Mouse (Mus musculus) embryonic facial prominence, embryonic 13.5 days (tissue): Measurements from ENCODE around the gene Cubn. TPM values are rescaled to one million over a fixed set of nuclear protein-coding genes. Genes with fewer than 3 reads are reported as not detected.

Experiments
- ATAC-seq: fragments of 200-750 bp; cut with Nextera tagmentation; 2 replicates; pipeline ENCODE4 v1.8.0; 2017; ENCODE audit warnings: low read depth; ENCODE audit not compliant: insufficient number of reproducible peaks, insufficient read depth, low FRiP score, low TSS enrichment
- H3K27ac ChIP-seq: fragments of 300-500 bp; sonication (generic); 2 replicates; pipeline ENCODE4 v1.5.1; 2015; ENCODE audit warnings: moderate library complexity, mild to moderate bottlenecking, inconsistent platforms
- H3K27me3 ChIP-seq: fragments of 300-500 bp; sonication (generic); 2 replicates; pipeline ENCODE4 v1.6.1; 2015; ENCODE audit warnings: mild to moderate bottlenecking, inconsistent platforms
- H3K36me3 ChIP-seq: fragments of 300-500 bp; sonication (generic); 2 replicates; pipeline ENCODE4 v1.6.1; 2015; ENCODE audit warnings: mild to moderate bottlenecking, inconsistent platforms
- H3K4me1 ChIP-seq: fragments of 300-500 bp; sonication (generic); 2 replicates; pipeline ENCODE4 v1.6.1; 2015; ENCODE audit warnings: inconsistent platforms
- H3K4me2 ChIP-seq: fragments of 300-500 bp; sonication (generic); 2 replicates; pipeline ENCODE4 v1.6.1; 2015; ENCODE audit warnings: moderate library complexity, mild to moderate bottlenecking, inconsistent platforms
- H3K4me3 ChIP-seq: fragments of 300-500 bp; sonication (generic); 2 replicates; pipeline ENCODE4 v1.5.1; 2015; ENCODE audit warnings: mild to moderate bottlenecking, inconsistent platforms
- H3K9ac ChIP-seq: fragments of 300-500 bp; sonication (generic); 2 replicates; pipeline ENCODE4 v1.6.1; 2015; ENCODE audit warnings: mild to moderate bottlenecking, inconsistent platforms
- H3K9me3 ChIP-seq: fragments of 300-500 bp; sonication (generic); 2 replicates; pipeline ENCODE4 v1.6.1; 2016; ENCODE audit warnings: inconsistent platforms
- WGBS: fragments of 180-500 bp; shearing (Covaris S2); methylation state at CpG from one replicate; pipeline ENCODE4 v1.1.7; 2015; ENCODE audit warnings: mixed read lengths; 5-methylcytosine and 5-hydroxymethylcytosine counted together
- polyA plus RNA-seq: library from polyadenylated mRNA; unstranded; fragments of >200 nt; fragmentation: Nextera tagmentation; extraction: Ambion mirVana; gene quantifications from 2 replicates; pipeline ENCODE4 v1.2.1, GENCODE M21; 2015

Gene Cubn
- polyA plus RNA-seq, 1 experiment from 2014 or later = 0.14 TPM

DNA sequence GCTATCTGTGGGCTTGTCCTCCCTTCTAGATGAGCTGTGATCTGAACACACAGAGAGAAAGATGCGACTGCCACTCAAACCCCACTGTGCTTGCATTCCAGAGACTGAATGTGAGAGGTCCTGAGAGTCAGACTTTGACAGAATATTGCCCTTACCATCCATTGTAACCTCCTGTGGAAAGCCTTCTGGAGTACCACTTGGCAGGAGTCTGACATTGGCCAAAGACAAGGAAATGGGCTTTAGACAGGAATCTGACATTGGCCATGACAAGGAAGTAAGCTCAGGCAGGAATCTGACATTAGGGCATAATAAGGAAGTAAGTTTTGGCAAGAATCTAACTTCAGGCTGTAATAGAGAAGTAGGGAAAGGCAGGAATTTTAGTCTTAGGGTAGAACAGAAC lies 118.3 kb downstream of the Cubn start:
- no peak overlapping the region for H3K27ac ChIP-seq
- peaks cover 18% of the 10 kb centered on the region for H3K4me1 ChIP-seq
- ATAC-seq = no peak

DNA sequence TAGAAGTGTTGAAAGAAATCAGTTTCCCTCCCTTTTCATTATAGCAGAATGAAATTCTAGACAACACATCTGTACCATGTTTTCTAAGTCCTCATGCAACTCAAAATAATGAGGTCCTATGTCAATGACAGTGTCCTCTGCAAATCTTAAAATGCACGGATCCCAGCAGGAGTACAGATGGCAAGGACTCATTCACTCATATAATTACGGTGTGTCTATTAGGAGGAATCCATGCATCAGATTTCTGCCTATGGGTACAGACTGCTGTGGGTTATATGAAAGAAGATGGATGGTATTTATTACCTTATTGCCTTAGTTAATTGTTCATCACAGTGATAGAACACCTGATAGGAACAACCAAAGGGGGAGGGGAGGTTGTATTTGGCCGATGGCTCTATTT lies 118.8 kb downstream of the Cubn start:
- WGBS = 27% methylated on average over 3 of the region's 3 CpGs

More for the DNA sequence above, 118.3 kb downstream of the Cubn start:
- 75% methylated on average over 1 of the region's 1 CpGs for WGBS
- no peak overlapping the region for H3K4me3 ChIP-seq
- H3K27me3 ChIP-seq = no peaks in the 10 kb centered on the region
- no peak overlapping the region for H3K9ac ChIP-seq
- H3K36me3 ChIP-seq = no peaks in the 10 kb centered on the region
- H3K4me2 ChIP-seq = no peak overlapping the region
- no peaks in the 10 kb centered on the region for H3K9me3 ChIP-seq

DNA sequence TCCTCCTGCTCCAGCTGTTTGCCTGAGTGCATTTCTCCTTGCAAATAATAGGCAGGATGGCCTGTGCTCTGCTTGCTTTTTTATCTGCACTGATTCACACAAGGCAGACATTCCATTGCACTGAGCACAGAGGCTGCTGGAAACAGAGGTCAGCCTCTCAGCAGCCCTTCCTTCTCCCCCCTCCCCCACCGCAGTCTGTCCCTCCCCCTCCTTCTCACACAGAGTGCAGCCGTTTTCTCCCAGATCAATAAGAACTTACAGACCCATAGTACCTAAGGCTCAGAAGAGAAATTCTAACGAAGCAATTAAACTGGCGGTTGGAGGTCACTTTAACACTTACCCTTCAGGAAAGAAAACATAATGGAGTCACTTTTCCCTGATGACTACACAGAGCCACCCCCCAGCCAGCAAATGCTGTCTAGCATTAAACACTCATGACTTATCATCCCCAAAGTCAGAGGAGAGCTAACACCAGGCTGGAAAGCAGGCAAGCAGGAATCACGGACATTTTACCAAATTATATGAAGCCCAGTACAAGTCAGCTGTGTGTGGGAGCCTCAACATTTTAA lies 119.3 kb downstream of the Cubn start:
- Histone ChIP-seq H3K4me3 (no peak overlapping the region), H3K27me3 (no peaks in the 10 kb centered on the region), H3K9me3 (no peaks in the 10 kb centered on the region), H3K4me2 (peak overlapping the region; percentile 3; the same call in 1 of the 2 replicates), H3K4me1 (peaks cover 18% of the 10 kb centered on the region), H3K36me3 (no peaks in the 10 kb centered on the region), H3K27ac (peak overlapping the region; percentile 77), H3K9ac (no peak overlapping the region)
- WGBS = 5% methylated on average over 5 of the region's 5 CpGs
- 0 out of 2 replicates have a peak, but pooled peaks have one; percentile 26 for ATAC-seq

More for the DNA sequence above, 118.8 kb downstream of the Cubn start:
- H3K36me3 ChIP-seq = no peaks in the 10 kb centered on the region
- H3K9me3 ChIP-seq = no peaks in the 10 kb centered on the region
- H3K27ac ChIP-seq = peak overlapping the region; percentile 77
- H3K4me1 ChIP-seq = peaks cover 18% of the 10 kb centered on the region
- H3K9ac ChIP-seq = no peak overlapping the region
- H3K4me3 ChIP-seq = no peak overlapping the region
- no peaks in the 10 kb centered on the region for H3K27me3 ChIP-seq
- ATAC-seq = no peak
- 0 out of 2 replicates have a peak overlapping the region, but pooled peaks have one; percentile 3 for H3K4me2 ChIP-seq

- no peak for ATAC-seq
- peaks cover 18% of the 10 kb centered on the region for H3K4me1 ChIP-seq
These were observed 119.8 kb downstream of the Cubn start for GRCm38 (mm10) chr2:13371797-13372170.

GRCm38 (mm10) chr2:13371072-13371796 lies 120.4 kb downstream of the Cubn start:
- H3K4me2 ChIP-seq = no peak overlapping the region
- H3K4me1 ChIP-seq = peaks cover 18% of the 10 kb centered on the region

More at GRCm38 (mm10) chr2:13371797-13372170, 119.8 kb downstream of the Cubn start:
- Histone ChIP-seq H3K36me3 (no peaks in the 10 kb centered on the region), H3K9me3 (no peaks in the 10 kb centered on the region), H3K4me2 (0 out of 2 replicates have a peak overlapping the region, but pooled peaks have one; percentile 9), H3K9ac (no peak overlapping the region), H3K27ac (peak overlapping the region; percentile 77), H3K4me3 (no peak overlapping the region), H3K27me3 (no peaks in the 10 kb centered on the region)
- 5% methylated on average over 4 of the region's 4 CpGs for WGBS

GRCm38 (mm10) chr2:13370556-13370955 lies 121.1 kb downstream of the Cubn start:
- Histone ChIP-seq H3K27ac (peak overlapping the region; percentile 77; the same call in 1 of the 2 replicates), H3K4me2 (no peak overlapping the region)
- WGBS = 50% methylated on average over 2 of the region's 2 CpGs

More at GRCm38 (mm10) chr2:13371072-13371796, 120.4 kb downstream of the Cubn start:
- H3K9ac ChIP-seq = no peak overlapping the region
- H3K27me3 ChIP-seq = no peaks in the 10 kb centered on the region
- H3K9me3 ChIP-seq = no peaks in the 10 kb centered on the region
- H3K4me3 ChIP-seq = no peak overlapping the region
- ATAC-seq = no peak
- H3K27ac ChIP-seq = peak overlapping the region; percentile 77
- no peaks in the 10 kb centered on the region for H3K36me3 ChIP-seq
- 53% methylated on average over 10 of the region's 10 CpGs for WGBS

DNA sequence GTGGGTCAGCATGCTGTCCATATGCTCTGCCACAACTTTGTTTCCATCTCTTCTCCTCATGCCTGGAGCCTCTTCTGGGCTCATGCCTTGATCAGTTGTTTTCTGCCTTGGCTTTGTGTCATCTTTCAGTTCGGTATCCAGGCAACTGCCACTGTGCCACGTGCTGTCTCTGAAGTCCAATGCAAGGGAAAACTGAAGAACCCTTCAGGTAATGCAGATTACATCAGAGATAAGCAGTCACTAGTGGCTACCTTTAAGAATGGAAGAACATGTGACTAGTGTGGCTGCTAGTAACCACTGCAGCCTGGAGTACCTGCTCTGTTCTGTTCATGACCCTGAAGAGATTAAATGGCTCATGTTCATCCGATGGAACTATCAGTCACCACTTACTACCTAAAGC lies 123.1 kb downstream of the Cubn start:
- Histone ChIP-seq H3K9me3 (no peaks in the 10 kb centered on the region), H3K36me3 (no peaks in the 10 kb centered on the region), H3K27me3 (no peaks in the 10 kb centered on the region), H3K4me3 (no peak overlapping the region), H3K9ac (no peak overlapping the region), H3K27ac (no peak overlapping the region), H3K4me1 (peaks cover 18% of the 10 kb centered on the region), H3K4me2 (no peak overlapping the region)
- WGBS = 73% methylated on average over 3 of the region's 3 CpGs
- ATAC-seq = no peak

More at GRCm38 (mm10) chr2:13370556-13370955, 121.1 kb downstream of the Cubn start:
- Histone ChIP-seq H3K27me3 (no peaks in the 10 kb centered on the region), H3K9ac (no peak overlapping the region), H3K9me3 (no peaks in the 10 kb centered on the region), H3K36me3 (no peaks in the 10 kb centered on the region), H3K4me3 (no peak overlapping the region), H3K4me1 (peaks cover 18% of the 10 kb centered on the region)
- ATAC-seq = no peak

DNA sequence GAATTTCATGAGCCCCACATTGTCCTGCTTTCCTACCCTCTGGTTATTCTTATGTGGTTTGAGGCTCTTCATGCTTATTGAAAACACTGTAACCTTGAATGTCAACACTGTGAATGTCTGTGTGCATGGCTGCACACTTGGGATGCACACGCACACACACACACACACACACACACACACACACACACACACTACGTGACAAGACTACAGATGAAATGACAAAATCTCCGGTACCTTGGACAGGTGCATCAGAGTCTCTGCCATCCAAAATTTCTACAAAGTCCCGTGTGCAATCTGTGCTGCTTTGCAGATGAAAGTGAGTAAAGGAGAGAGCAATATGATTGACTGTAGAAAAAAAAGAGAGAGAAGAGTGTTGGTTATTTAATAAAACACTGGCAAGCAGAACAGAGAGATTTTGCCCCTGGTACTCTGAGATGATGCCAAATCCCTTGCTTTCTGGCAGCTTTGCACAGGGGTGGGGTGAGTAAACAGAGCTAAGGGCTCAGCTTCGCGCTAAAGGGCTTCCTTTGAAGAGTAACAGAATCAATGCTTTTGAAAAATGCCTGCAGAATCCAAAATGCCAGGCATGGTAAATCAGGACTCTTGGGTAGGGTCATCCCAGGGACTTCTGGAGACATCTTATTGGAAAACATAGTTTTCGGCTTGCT lies 133.6 kb downstream of the Cubn start:
- Histone ChIP-seq H3K4me3 (no peak overlapping the region), H3K27me3 (no peaks in the 10 kb centered on the region), H3K27ac (0 out of 2 replicates have a peak overlapping the region, but pooled peaks have one; percentile 19), H3K4me1 (peaks cover 10% of the 10 kb centered on the region), H3K4me2 (no peak overlapping the region), H3K9me3 (no peaks in the 10 kb centered on the region), H3K36me3 (no peaks in the 10 kb centered on the region), H3K9ac (no peak overlapping the region)
- ATAC-seq = no peak
- WGBS = 50% methylated on average over 7 of the region's 7 CpGs

DNA sequence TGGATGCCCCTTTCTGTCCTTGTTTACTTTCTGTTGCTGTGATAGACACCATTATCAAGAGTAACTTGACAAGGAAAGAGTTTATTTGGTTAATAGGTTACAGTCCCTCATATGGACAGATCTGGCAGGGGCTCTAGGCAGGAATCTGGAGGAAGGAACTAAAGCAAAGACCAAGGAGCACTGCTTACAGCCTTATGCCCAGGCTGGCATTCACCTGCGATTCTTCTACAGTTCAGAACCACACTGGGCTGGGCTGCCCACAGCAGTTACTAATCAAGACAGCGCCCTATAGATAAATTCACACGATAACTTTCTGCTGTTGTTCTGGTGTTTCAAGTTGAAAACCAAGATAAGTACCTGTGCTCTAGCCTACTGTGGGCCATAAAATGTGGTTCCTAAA lies 138.8 kb downstream of the Cubn start:
- WGBS = 78% methylated on average over 3 of the region's 3 CpGs
- Histone ChIP-seq H3K4me1 (peaks cover 9% of the 10 kb centered on the region), H3K36me3 (no peaks in the 10 kb centered on the region), H3K4me2 (no peak overlapping the region), H3K27ac (peak overlapping the region; percentile 86), H3K4me3 (no peak overlapping the region), H3K9ac (no peak overlapping the region), H3K27me3 (no peaks in the 10 kb centered on the region), H3K9me3 (no peaks in the 10 kb centered on the region)
- 0 out of 2 replicates have a peak, but pooled peaks have one; percentile 67 for ATAC-seq

DNA sequence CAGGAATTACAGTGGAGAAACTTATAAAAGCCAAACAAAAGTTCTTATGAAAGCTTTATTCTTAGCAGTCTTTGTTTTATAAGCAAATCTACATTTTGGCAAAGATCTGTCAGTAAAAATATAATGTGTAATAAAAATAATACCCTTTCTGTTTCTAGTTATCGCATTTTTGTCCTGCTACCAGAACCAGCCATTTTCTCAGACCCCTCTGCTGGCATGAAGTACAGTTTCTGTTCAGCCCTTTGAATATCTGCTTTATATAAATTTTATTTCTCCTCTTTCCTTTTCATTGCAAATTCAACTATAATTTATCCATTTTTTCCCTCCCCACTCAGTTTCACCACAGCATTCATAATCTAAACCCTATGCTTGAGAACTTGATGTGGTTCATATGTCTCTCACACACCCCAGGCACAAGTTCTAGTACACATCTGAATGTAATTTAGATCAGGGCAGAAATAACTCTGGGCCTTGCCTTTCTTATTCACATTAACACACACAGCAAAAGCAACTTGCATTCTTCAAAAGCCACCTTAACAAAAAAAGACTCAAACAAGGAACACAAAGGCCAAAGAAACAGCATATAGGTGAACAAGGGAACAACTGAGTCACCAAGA lies 139.4 kb downstream of the Cubn start:
- Histone ChIP-seq H3K9me3 (no peaks in the 10 kb centered on the region), H3K4me1 (peaks cover 6% of the 10 kb centered on the region), H3K36me3 (no peaks in the 10 kb centered on the region), H3K9ac (no peak overlapping the region), H3K4me3 (no peak overlapping the region), H3K4me2 (no peak overlapping the region), H3K27ac (peak overlapping the region; percentile 86), H3K27me3 (no peaks in the 10 kb centered on the region)
- WGBS = 48% methylated on average over 1 of the region's 1 CpGs
- peak; percentile 81; the same call in 1 of the 2 replicates for ATAC-seq

DNA sequence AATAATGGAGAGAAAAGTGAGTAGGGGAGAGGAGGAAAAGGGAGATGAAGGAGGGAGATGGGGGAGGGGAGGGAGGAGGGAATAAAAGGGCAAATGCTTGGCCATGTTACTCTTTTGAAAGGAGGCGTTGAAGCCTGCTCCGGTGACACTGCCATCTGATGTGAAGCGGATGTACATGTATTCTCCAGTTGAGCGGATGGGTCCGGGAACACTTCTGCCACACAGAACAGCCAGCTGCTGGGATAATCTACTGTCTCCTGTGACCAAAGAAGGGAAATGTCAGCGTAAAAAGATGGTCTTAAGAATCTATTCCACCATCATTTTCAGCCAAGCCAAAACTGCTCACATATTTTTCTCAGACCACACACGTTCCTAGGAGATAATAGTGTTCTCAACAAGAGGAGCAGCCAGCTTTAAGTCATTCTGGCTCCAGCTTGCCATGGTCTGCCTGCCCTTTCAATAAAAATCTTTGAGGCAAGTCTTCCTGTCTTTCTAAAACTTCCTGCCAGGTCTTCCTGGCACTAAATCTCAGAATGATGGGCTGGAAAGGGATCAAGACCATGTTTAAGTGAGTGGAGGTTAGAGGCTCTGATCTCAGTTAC lies 149.2 kb downstream of the Cubn start:
- H3K4me1 ChIP-seq = no peaks in the 10 kb centered on the region
- 68% methylated on average over 7 of the region's 7 CpGs for WGBS
- no peak overlapping the region for H3K4me2 ChIP-seq
- H3K36me3 ChIP-seq = no peaks in the 10 kb centered on the region
- no peak for ATAC-seq
- no peaks in the 10 kb centered on the region for H3K9me3 ChIP-seq
- H3K27me3 ChIP-seq = no peaks in the 10 kb centered on the region
- H3K27ac ChIP-seq = no peak overlapping the region
- H3K9ac ChIP-seq = no peak overlapping the region
- no peak overlapping the region for H3K4me3 ChIP-seq
